In genomic region chr2:153139996-153140613, GRCm38 (mm10) we compare ENCODE assay signal across 9 mouse cellular contexts. TPM values are rescaled to one million over a fixed set of nuclear protein-coding genes. Genes with fewer than 3 reads are reported as not detected.
A peak's percentile ranks its signal among the peaks of the same experiment; 100 is the strongest.
DNase-seq lines count a peak whose midpoint lies in the region; ATAC-seq lines count a peak whose summit lies in the region.
"Had no signal": no experiment of that assay in that cellular context is flagged by ENCODE, and none has a peak within 500 bp of the region (broad histone marks: within the 10 kb centered on the region; RNA-seq: fewer than 3 reads in every experiment).

No protein-coding gene starts in this region.

- H3K27me3 ChIP-seq in midbrain, embryonic 14.5 days (ENCODE audit: control insufficient read depth, insufficient read depth, low read length) = no peaks in the 10 kb centered on the region

- DNase-seq in heart, adult 9 months (ENCODE audit: low spot score in 2 of 2) = peak; percentile 19 to 36
- DNase-seq in heart, adult 8-10 months (ENCODE audit: low spot score) = no peak
- DNase-seq in A20 (ENCODE audit: low read depth, low spot score) (peak; percentile 37), MN1 (ENCODE audit: low spot score) (no peak)
- DNase-seq in embryo, embryonic 10 days (ENCODE audit: low spot score) = peak; percentile 9
- DNase-seq in heart, postnatal 4 days = peak; percentile 74
- DNase-seq in midbrain, embryonic 14.5 days = peak; percentile 74

- no peak overlapping the region for H3K4me3 ChIP-seq in midbrain, embryonic 14.5 days (replicated peaks; ENCODE audit: low read depth, low read length)
- H3K4me3 ChIP-seq: liver, embryonic 15.5 days had no signal

- no peak overlapping the region for H3K4me2 ChIP-seq in midbrain, embryonic 14.5 days (ENCODE audit: low read length)
- H3K4me2 ChIP-seq: liver, embryonic 15.5 days had no signal

- H3K9me3 ChIP-seq in midbrain, embryonic 14.5 days (ENCODE audit: control insufficient read depth, low read length) = no peaks in the 10 kb centered on the region
- H3K9me3 ChIP-seq: liver, embryonic 15.5 days had no signal

- H3K36me3 ChIP-seq in midbrain, embryonic 14.5 days (ENCODE audit: control insufficient read depth, insufficient read depth, low read length) = no peaks in the 10 kb centered on the region
- H3K36me3 ChIP-seq: liver, embryonic 15.5 days had no signal

- peak overlapping the region; percentile 45; the same call in 1 of the 2 replicates for H3K27ac ChIP-seq in midbrain, embryonic 14.5 days (replicated peaks; ENCODE audit: low read depth, low read length)
- H3K27ac ChIP-seq: liver, embryonic 15.5 days had no signal

- 8% methylated on average over 9 of the region's 9 CpGs for WGBS in midbrain, embryonic 14.5 days

- ATAC-seq in midbrain, embryonic 14.5 days (ENCODE audit: low FRiP score, low TSS enrichment) = peak; percentile 70; the same call in 1 of the 2 replicates
- no peak for ATAC-seq in activated CD4-positive, CD25-positive, alpha-beta regulatory T cell, adult 4 months

- H3K4me1 ChIP-seq in midbrain, embryonic 14.5 days (ENCODE audit: control insufficient read depth, insufficient read depth, low read length) = no peaks in the 10 kb centered on the region
- H3K4me1 ChIP-seq: liver, embryonic 15.5 days had no signal

- no peak overlapping the region for H3K9ac ChIP-seq in midbrain, embryonic 14.5 days (replicated peaks; ENCODE audit: low read length)
- H3K9ac ChIP-seq: liver, embryonic 15.5 days had no signal

RNA-seq across cellular contexts. Expression of gene Tm9sf4, which starts 21.0 kb away (rescaled TPM):
- total RNA-seq in heart, adult 8-10 months (2022) = 10 to 100 TPM; 41.9 to 50.0 (median 45.1) TPM
- 10 to 100 TPM; 68.7 to 73.8 TPM for total RNA-seq in heart, postnatal 4 days (2021)
- polyA plus RNA-seq in midbrain, embryonic 14.5 days (2014; fragmentation: Nextera tagmentation; extraction: Ambion mirVana) = 80.1 and 89.8 TPM in 2 replicates
- 10 to 100 TPM; 24.1 to 41.4 TPM for polyA plus RNA-seq in activated CD4-positive, CD25-positive, alpha-beta regulatory T cell, adult 4 months (2017; shearing (Covaris generic))

RNA-seq across cellular contexts. Expression of gene Hck, which starts 31.8 kb away (rescaled TPM):
- 1 to 10 TPM in 2 of 4 experiments, under 1 TPM in 2; 0.72 to 1.2 (median 0.95) TPM for total RNA-seq in heart, adult 8-10 months (2022)
- 1 to 10 TPM; 1.1 to 1.2 TPM for total RNA-seq in heart, postnatal 4 days (2021)
- polyA plus RNA-seq in midbrain, embryonic 14.5 days (2014; fragmentation: Nextera tagmentation; extraction: Ambion mirVana) = 1.4 and 2.3 TPM in 2 replicates
- polyA plus RNA-seq in activated CD4-positive, CD25-positive, alpha-beta regulatory T cell, adult 4 months (2017; shearing (Covaris generic)) = under 1 TPM in 1 of 2 experiments, not detected in 1; 0.97 TPM

Comparison
In these comparisons a context has a peak if more than half of its experiments do, and no peak if none do; other contexts are left out.
1. DNase-seq: peak in heart, adult 9 months (2 of 2), A20 (single experiment), embryo, embryonic 10 days (single experiment), heart, postnatal 4 days (single experiment) and midbrain, embryonic 14.5 days (single experiment); none in heart, adult 8-10 months (single experiment) and MN1 (single experiment).